Mouse (Mus musculus): ENCODE measurements around the gene Dok7. TPM values are rescaled to one million over a fixed set of nuclear protein-coding genes. Genes with fewer than 3 reads are reported as not detected.

The Dok7 gene
- polyA plus RNA-seq, 1 experiment: 2.0 TPM

DNA sequence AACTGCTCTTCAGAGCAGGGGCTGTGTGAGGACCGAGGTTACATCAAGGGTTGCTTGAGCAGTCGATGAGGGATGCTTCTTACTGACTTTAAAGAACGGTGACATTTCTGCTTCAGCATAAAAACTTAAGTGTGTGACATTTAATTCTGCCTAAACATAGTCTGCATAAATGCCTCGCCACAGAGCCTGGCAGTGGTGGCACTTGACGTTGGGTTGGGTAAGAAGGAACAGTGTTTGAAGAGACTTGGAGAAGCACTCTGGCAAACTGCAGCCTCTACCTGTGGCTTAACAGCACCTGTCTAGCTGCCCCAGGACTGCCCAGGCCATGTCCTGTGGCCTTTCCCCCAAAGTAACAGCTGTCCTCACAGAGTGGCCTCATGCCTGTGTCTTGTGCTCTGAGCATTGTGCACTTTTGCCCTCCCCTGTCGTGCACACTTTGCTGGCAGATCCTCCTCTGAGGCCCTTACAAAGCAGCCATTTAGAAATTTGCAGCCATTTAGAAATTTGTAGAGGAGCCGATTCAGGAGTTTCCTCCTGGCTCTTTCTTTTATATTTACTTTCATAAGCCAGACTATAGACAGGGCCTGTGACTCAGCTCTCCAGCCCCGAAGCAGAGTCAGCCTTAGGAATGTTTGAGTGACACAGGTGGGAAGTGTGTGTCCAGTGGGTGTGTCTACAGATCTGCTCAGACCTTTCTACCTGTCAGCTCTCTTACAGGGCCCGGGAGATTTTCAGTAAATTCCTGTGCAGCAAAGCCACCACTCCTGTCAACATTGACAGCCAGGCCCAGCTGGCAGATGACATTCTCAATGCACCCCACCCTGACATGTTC lies 35.9 kb upstream of the Dok7 start:
- 95% methylated on average over 9 of the region's 9 CpGs for WGBS
- Histone ChIP-seq H3K4me1 (replicated peaks; ENCODE audit: control insufficient read depth, insufficient read depth, low read length) (no peaks in the 10 kb centered on the region), H3K4me3 (ENCODE audit: control insufficient read depth, insufficient read depth, low read length) (no peak overlapping the region), H3K36me3 (ENCODE audit: control insufficient read depth, insufficient read depth, low read length) (no peaks in the 10 kb centered on the region), H3K27ac (ENCODE audit: control insufficient read depth, insufficient read depth, low read length) (no peak overlapping the region), H3K27me3 (ENCODE audit: control insufficient read depth, insufficient read depth, low read length) (no peaks in the 10 kb centered on the region)
- TF ChIP-seq POLR2A (IDR thresholded peaks at IDR 0.05; ENCODE audit: control insufficient read depth, extremely low read depth, insufficient read depth, low read length, poor library complexity): no peak
- no peak for TF ChIP-seq CTCF (IDR thresholded peaks at IDR 0.05; ENCODE audit: borderline replicate concordance, control insufficient read depth, extremely low read depth, insufficient read depth, low read length, poor library complexity)
- no peak for DNase-seq

DNA sequence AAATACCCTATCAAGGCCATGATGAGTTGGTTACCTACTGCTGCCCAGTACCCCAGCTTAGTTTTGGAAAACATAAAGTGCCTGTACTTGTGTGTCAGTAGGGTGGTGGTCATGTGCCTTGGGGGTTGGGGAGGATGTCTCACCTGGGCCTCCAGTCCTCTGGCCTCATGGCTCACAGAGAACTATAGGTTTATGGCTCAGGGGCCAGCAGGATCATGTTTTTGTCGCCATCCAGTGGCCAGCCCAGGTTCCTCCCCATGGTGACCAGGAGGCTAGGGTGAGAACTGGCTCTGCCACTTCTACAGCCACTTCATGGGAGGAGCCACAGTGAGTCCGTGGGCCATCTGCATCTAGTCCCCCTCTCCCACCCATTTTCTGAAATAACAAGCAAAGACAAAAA lies 31.6 kb upstream of the Dok7 start:
- Histone ChIP-seq H3K4me1 (replicated peaks; ENCODE audit: control insufficient read depth, insufficient read depth, low read length) (no peaks in the 10 kb centered on the region), H3K27ac (ENCODE audit: control insufficient read depth, insufficient read depth, low read length) (no peak overlapping the region), H3K27me3 (ENCODE audit: control insufficient read depth, insufficient read depth, low read length) (no peaks in the 10 kb centered on the region), H3K36me3 (ENCODE audit: control insufficient read depth, insufficient read depth, low read length) (peaks cover 19% of the 10 kb centered on the region), H3K4me3 (ENCODE audit: control insufficient read depth, insufficient read depth, low read length) (no peak overlapping the region)
- peak; percentile 46 for DNase-seq
- WGBS: 51% methylated on average over 2 of the region's 2 CpGs
- peak; percentile 45; the same call in 1 of the 2 replicates for TF ChIP-seq CTCF (IDR thresholded peaks at IDR 0.05; ENCODE audit: borderline replicate concordance, control insufficient read depth, extremely low read depth, insufficient read depth, low read length, poor library complexity)
- TF ChIP-seq POLR2A (IDR thresholded peaks at IDR 0.05; ENCODE audit: control insufficient read depth, extremely low read depth, insufficient read depth, low read length, poor library complexity): no peak

DNA sequence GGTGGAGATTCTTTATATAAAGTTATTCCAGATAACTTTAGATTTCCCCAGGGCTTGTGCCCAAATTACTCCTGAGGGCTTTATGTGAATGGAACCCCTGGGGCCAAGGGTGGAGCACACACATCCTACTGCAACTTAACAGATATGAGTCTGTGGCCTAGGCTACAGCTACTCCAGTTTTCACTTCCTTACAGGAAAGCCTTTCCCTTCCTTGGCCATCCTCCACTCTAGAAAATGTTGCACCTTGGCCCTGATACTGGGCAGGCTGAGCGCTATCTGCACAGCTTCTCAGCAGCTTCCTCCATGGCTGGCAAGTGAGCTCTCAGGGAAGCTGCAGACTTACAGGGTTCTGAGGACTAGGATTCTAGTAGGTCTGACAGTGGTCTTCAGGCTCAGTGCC lies 27.3 kb upstream of the Dok7 start:
- 91% methylated on average over 1 of the region's 1 CpGs for WGBS
- no peak overlapping the region for H3K27ac ChIP-seq (ENCODE audit: control insufficient read depth, insufficient read depth, low read length)

DNA sequence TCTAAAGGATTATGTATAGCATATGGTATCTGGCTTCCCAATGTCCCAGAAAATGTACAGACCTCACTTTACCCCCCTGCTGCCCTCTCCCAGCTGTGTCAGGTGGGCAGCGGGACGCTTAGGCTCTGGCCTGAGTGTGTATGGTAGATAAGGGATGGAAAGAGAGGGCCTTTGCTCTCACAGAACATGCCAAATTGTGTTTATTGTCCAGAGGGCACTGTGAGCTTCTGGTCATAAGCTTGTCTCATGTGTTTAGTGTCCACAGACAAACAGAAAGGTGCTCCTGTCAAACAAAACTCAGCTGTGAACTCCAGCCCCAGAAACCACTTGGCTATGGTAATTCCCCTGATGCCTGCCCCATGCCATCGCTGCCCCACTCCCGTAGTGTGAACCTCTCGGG lies 26.8 kb upstream of the Dok7 start:
- WGBS: over 99% methylated on average over 5 of the region's 5 CpGs
- peaks cover 19% of the 10 kb centered on the region for H3K36me3 ChIP-seq (ENCODE audit: control insufficient read depth, insufficient read depth, low read length)

More for the DNA sequence above, 27.3 kb upstream of the Dok7 start:
- no peak for DNase-seq
- no peak for TF ChIP-seq POLR2A (IDR thresholded peaks at IDR 0.05; ENCODE audit: control insufficient read depth, extremely low read depth, insufficient read depth, low read length, poor library complexity)
- TF ChIP-seq CTCF (IDR thresholded peaks at IDR 0.05; ENCODE audit: borderline replicate concordance, control insufficient read depth, extremely low read depth, insufficient read depth, low read length, poor library complexity): no peak
- H3K4me1 ChIP-seq (replicated peaks; ENCODE audit: control insufficient read depth, insufficient read depth, low read length): no peaks in the 10 kb centered on the region
- peaks cover 19% of the 10 kb centered on the region for H3K36me3 ChIP-seq (ENCODE audit: control insufficient read depth, insufficient read depth, low read length)
- no peaks in the 10 kb centered on the region for H3K27me3 ChIP-seq (ENCODE audit: control insufficient read depth, insufficient read depth, low read length)
- H3K4me3 ChIP-seq (ENCODE audit: control insufficient read depth, insufficient read depth, low read length): no peak overlapping the region

DNA sequence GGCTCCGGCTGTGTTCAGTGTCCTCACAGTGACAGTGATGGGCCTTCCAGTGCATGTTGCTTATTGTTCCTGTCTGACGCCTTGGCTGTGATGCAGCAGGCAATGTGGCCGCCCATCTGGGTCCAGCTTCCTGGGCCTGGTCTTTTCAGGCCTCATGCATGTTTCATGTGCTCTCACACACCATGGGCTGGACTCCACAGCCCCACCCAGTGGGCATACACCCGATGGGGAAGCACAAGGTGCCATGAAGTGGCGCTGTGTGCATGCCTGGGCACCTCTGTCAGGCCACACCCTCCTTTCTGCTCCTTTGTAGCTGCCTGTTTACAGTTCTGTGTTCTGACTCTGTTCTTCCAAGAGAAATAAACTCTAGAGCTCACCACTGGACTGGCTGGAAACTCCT lies 23.5 kb upstream of the Dok7 start:
- WGBS: 68% methylated on average over 5 of the region's 5 CpGs
- no peaks in the 10 kb centered on the region for H3K27me3 ChIP-seq (ENCODE audit: control insufficient read depth, insufficient read depth, low read length)
- peaks cover 6% of the 10 kb centered on the region; the same call in 1 of the 2 replicates for H3K4me1 ChIP-seq (replicated peaks; ENCODE audit: control insufficient read depth, insufficient read depth, low read length)
- TF ChIP-seq POLR2A (IDR thresholded peaks at IDR 0.05; ENCODE audit: control insufficient read depth, extremely low read depth, insufficient read depth, low read length, poor library complexity) (no peak), CTCF (IDR thresholded peaks at IDR 0.05; ENCODE audit: borderline replicate concordance, control insufficient read depth, extremely low read depth, insufficient read depth, low read length, poor library complexity) (no peak)
- H3K4me3 ChIP-seq (ENCODE audit: control insufficient read depth, insufficient read depth, low read length): no peak overlapping the region
- no peak overlapping the region for H3K27ac ChIP-seq (ENCODE audit: control insufficient read depth, insufficient read depth, low read length)
- H3K36me3 ChIP-seq (ENCODE audit: control insufficient read depth, insufficient read depth, low read length): no peaks in the 10 kb centered on the region
- DNase-seq: peak; percentile 34

More for the DNA sequence above, 26.8 kb upstream of the Dok7 start:
- H3K27me3 ChIP-seq (ENCODE audit: control insufficient read depth, insufficient read depth, low read length): no peaks in the 10 kb centered on the region
- no peaks in the 10 kb centered on the region for H3K4me1 ChIP-seq (replicated peaks; ENCODE audit: control insufficient read depth, insufficient read depth, low read length)
- TF ChIP-seq CTCF (IDR thresholded peaks at IDR 0.05; ENCODE audit: borderline replicate concordance, control insufficient read depth, extremely low read depth, insufficient read depth, low read length, poor library complexity): no peak
- TF ChIP-seq POLR2A (IDR thresholded peaks at IDR 0.05; ENCODE audit: control insufficient read depth, extremely low read depth, insufficient read depth, low read length, poor library complexity): no peak
- DNase-seq: no peak
- no peak overlapping the region for H3K4me3 ChIP-seq (ENCODE audit: control insufficient read depth, insufficient read depth, low read length)
- H3K27ac ChIP-seq (ENCODE audit: control insufficient read depth, insufficient read depth, low read length): no peak overlapping the region

DNA sequence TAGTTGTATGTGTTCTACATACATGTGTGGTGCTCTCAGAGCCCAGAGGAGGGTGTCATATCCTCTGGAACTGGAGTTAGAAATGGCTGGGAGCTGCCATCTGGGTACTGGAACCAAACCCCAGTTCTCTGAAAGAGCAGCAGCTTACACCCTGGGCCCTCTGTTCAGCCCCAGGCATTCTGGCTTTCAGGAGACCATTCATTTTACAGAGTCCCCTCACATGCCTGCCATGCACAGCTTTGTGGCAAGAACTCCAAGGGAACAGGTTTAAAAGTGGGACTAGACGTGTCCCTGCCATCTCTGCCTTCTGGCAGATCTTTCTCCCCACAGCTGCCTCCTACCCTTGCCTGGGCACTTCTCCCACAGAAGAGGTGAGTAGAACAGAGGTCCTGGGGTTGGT lies 22.9 kb upstream of the Dok7 start:
- 96% methylated on average over 1 of the region's 1 CpGs for WGBS
- Histone ChIP-seq H3K27ac (ENCODE audit: control insufficient read depth, insufficient read depth, low read length) (no peak overlapping the region), H3K4me3 (ENCODE audit: control insufficient read depth, insufficient read depth, low read length) (no peak overlapping the region), H3K4me1 (replicated peaks; ENCODE audit: control insufficient read depth, insufficient read depth, low read length) (peaks cover 6% of the 10 kb centered on the region; the same call in 1 of the 2 replicates), H3K36me3 (ENCODE audit: control insufficient read depth, insufficient read depth, low read length) (no peaks in the 10 kb centered on the region), H3K27me3 (ENCODE audit: control insufficient read depth, insufficient read depth, low read length) (no peaks in the 10 kb centered on the region)
- TF ChIP-seq CTCF (IDR thresholded peaks at IDR 0.05; ENCODE audit: borderline replicate concordance, control insufficient read depth, extremely low read depth, insufficient read depth, low read length, poor library complexity) (no peak), POLR2A (IDR thresholded peaks at IDR 0.05; ENCODE audit: control insufficient read depth, extremely low read depth, insufficient read depth, low read length, poor library complexity) (no peak)
- no peak for DNase-seq

Measured in thymus, adult 2 months (tissue).